Mouse (Mus musculus) forelimb bud, embryonic 11.5 days (tissue): Measurements from ENCODE around the gene Myl6b.

Experiments used
- DNase-seq: peaks from one replicate; pipeline ENCODE4 v3.0.0-alpha.2; 2012; ENCODE audit warnings: low read depth, low spot score

Gene Myl6b

GRCm38 (mm10) chr10:128498590-128498989 is at the start of gene Myl6b:
Gene Myl6b (minus strand): TSS chr10:128498685.
- peak; percentile 96 for DNase-seq

- DNase-seq: peak; percentile 98
Measured at GRCm38 (mm10) chr10:128547361-128548032, 49.0 kb upstream of the Myl6b start, which contains the start of gene Zc3h10. Gene Zc3h10 (minus strand): TSS chr10:128547774.

- no peak for DNase-seq
Measured at GRCm38 (mm10) chr10:128546787-128547186, 48.3 kb upstream of the Myl6b start.

- DNase-seq: peak; percentile 71
Measured at GRCm38 (mm10) chr10:128546361-128546760, 47.9 kb upstream of the Myl6b start.

GRCm38 (mm10) chr10:128545570-128545898 is 47.0 kb upstream of the Myl6b start:
- no peak for DNase-seq

GRCm38 (mm10) chr10:128544674-128545569 is 46.4 kb upstream of the Myl6b start:
- DNase-seq: no peak

- no peak for DNase-seq
Measured at GRCm38 (mm10) chr10:128544151-128544657, 45.7 kb upstream of the Myl6b start.

- DNase-seq: no peak
Measured at GRCm38 (mm10) chr10:128543100-128543499, 44.6 kb upstream of the Myl6b start.

GRCm38 (mm10) chr10:128538340-128538870 is 39.9 kb upstream of the Myl6b start:
- no peak for DNase-seq

GRCm38 (mm10) chr10:128536266-128536940 is 37.9 kb upstream of the Myl6b start:
- peak; percentile 90 for DNase-seq

- no peak for DNase-seq
Measured at GRCm38 (mm10) chr10:128535624-128536265, 37.3 kb upstream of the Myl6b start.

- DNase-seq: no peak
Measured at GRCm38 (mm10) chr10:128535206-128535605, 36.7 kb upstream of the Myl6b start.

- DNase-seq: no peak
Measured at GRCm38 (mm10) chr10:128526366-128527356, 28.2 kb upstream of the Myl6b start.

- peak; percentile 97 for DNase-seq
Measured at GRCm38 (mm10) chr10:128525671-128526308, 27.3 kb upstream of the Myl6b start, which contains the start of gene Esyt1. Gene Esyt1 (minus strand): TSS chr10:128525871.

GRCm38 (mm10) chr10:128524732-128525662 is 26.5 kb upstream of the Myl6b start:
- DNase-seq: peak; percentile 47

GRCm38 (mm10) chr10:128524111-128524731 is 25.7 kb upstream of the Myl6b start:
- no peak for DNase-seq

GRCm38 (mm10) chr10:128522351-128522750 is 23.9 kb upstream of the Myl6b start:
- DNase-seq: no peak

GRCm38 (mm10) chr10:128520591-128520990 is 22.1 kb upstream of the Myl6b start:
- DNase-seq: no peak
